Mouse (Mus musculus): Measurements from ENCODE around the gene Ppp1r8.

DNA sequence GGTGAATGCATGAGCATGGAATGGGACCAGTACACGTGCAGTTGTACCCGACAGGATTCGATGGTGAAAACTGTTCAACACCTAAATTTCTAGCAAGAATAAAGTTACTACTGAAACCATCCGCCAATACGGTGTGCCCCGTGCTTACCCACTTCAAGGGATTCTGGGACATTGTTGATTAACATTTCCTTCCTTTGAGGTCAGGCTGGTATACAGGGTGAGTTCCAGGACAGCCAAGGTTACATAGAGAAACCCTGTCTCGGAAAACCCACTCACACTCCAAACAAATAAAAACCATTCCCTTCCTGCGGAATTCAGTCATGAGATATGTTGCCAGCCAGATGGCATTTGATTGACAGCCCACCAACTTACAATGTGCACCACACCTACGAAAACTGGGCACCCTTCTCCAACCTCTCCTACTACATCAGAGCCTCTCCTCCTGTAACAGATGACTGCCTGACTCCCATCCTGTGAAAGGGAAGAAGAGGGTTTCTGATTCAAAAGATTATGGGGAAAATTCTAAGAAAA, 41.9 kb upstream of the Ppp1r8 start:
- TF ChIP-seq CTCF (IDR thresholded peaks at IDR 0.05; ENCODE audit: borderline replicate concordance, insufficient read depth, low read length) (no peak), POLR2A (IDR thresholded peaks at IDR 0.05; ENCODE audit: low read depth, low read length) (no peak)
